Mouse (Mus musculus) lung, postnatal 0 days (tissue): Measurements from ENCODE around the gene Irf4.

Experiments used
- CTCF ChIP-seq: IDR thresholded peaks from 2 replicates; pipeline ENCODE4 v1.5.1; 2016; ENCODE audit warnings: antibody characterized with exemption, mild to moderate bottlenecking
- EP300 ChIP-seq: IDR thresholded peaks from 2 replicates; pipeline ENCODE4 v1.6.1; 2016; ENCODE audit warnings: antibody characterized with exemption, mild to moderate bottlenecking, control low read depth

GRCm38 (mm10) chr13:30726879-30727278 lies 22.1 kb upstream of the Irf4 start:
- TF ChIP-seq CTCF = no peak
- no peak for TF ChIP-seq EP300
